Mouse (Mus musculus): ENCODE data around the gene Upk1b. TPM values are rescaled to one million over a fixed set of nuclear protein-coding genes. Genes with fewer than 3 reads are reported as not detected.
"Not testable (repeated sequence)": the region's sequence is repeated elsewhere in the genome, so short reads cannot be mapped to it uniquely, and the experiment has no call there.

The Upk1b gene
- total RNA-seq (2015): 1.0 and 1.3 TPM in 2 replicates
- 1.2 and 1.7 TPM in 2 replicates for total RNA-seq (2017)

DNA sequence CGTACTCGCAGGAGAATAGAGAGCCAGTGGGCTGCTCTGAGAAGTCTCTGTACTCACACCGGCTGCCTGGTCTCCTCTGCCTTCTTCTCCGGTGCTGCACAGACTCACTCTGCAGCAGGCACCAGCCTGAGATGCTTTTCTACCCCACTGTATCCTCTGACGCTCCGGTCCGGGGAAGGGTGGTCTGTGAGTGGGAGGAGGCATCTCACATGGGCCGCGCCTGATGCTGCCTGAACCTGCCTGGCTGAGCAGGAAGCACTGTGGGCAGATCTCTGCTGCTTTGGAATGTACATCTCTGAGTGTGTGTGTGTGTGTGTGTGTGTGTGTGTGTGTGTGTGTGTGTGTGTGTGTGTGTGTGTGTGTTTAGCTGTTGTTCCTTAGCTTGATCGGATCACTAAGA lies at the start of gene Upk1b:
Upk1b (minus strand) TSS at position 238 of the 400 bp plus-strand sequence.
- peak; percentile 30; the same call in 1 of the 2 replicates for ATAC-seq (ENCODE audit: poor library complexity, severe bottlenecking)

- no peak for ATAC-seq (ENCODE audit: poor library complexity, severe bottlenecking)
Measured at GRCm38 (mm10) chr16:38828649-38829048, 28.5 kb upstream of the Upk1b start, which contains the start of gene 4930435E12Rik. TSS of gene 4930435E12Rik (minus strand) at chr16:38828749.

DNA sequence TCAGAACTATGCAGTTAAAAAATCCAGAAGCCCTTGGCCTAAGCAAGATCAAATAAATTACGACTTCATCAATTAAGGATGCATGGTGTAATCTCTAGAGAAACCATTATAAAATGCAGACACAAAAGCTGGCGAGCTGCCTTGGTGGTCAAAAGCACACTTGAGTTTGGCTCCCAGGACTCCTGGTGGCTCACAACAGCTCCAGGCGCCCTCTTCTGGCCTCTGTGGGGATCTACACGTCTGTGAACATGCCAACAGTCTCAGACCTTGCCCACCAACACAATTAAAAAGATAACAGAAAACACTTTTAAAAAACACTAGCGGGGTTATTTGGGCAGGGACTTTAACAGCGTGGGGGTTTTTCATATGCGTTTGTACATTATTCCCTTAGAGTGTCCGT lies 12.4 kb upstream of the Upk1b start:
- ATAC-seq (ENCODE audit: poor library complexity, severe bottlenecking): peak; percentile 88

GRCm38 (mm10) chr16:38810196-38810595 lies 10.1 kb upstream of the Upk1b start:
- no peak for ATAC-seq (ENCODE audit: poor library complexity, severe bottlenecking)

- not testable (repeated sequence) for ATAC-seq (ENCODE audit: poor library complexity, severe bottlenecking)
Measured at GRCm38 (mm10) chr16:38807796-38808195, 7.7 kb upstream of the Upk1b start.

GRCm38 (mm10) chr16:38798957-38799450 lies 1.1 kb downstream of the Upk1b start:
- ATAC-seq (ENCODE audit: poor library complexity, severe bottlenecking): no peak

DNA sequence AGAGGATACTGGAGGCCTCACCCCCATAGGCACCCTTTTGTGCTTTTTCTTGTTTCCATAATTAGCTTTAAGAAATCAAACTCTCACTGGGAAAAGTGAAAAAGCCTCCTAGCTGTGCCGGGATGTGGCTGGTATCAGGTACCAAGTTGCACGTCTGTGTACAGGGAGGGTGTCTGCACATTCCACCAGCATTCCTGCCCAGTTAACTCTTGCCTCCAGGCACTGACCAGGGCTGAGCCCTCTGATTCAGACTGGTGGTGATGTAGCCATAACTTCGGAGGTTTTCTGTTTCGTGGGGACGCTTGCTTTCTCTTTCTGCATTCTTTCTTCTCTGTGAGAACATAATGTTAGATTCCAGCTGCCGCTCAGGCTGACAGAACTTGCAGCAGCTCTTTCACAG lies 7.0 kb downstream of the Upk1b start:
- no peak for ATAC-seq (ENCODE audit: poor library complexity, severe bottlenecking)

- ATAC-seq (ENCODE audit: poor library complexity, severe bottlenecking): no peak
Measured at GRCm38 (mm10) chr16:38789966-38790365, 10.2 kb downstream of the Upk1b start.

DNA sequence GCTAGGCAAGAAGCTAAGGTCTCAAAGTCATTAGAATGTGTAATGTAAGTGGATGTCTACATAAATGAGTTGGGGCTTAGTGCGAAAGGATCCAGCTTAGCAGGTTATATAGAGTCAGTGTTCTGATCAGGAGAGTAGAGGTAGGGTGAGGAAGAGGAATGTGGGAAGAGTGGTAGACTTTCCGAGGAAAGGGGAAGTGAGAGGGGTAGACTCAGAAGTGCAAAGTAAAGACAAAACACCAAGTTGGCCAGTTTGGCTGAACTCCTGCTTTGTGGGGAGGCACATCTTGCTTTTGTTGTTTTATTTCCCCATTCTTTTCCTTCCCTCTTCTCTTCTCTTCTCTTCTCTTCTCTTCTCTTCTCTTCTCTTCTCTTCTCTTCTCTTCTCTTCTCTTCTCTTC lies 11.1 kb downstream of the Upk1b start:
- peak; percentile 72 for ATAC-seq (ENCODE audit: poor library complexity, severe bottlenecking)

DNA sequence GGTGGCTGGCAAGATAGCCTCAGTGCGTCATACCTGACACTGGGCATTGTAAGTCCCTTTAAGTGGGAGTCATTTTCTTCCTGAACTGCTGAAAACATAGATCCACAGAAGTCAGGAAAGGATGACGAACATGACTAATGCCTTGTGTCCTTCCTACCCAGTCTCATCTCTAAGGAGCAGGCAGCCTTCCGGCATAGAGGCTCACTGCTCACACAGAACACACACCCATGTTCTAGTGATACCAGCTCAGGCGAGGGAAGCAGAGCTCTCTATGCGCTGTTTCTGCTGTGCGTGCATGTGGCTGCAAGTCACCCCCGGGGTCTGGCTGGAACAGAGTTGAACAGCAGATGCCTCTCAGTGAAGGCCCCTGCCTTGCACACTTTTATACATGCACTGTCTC lies 14.8 kb downstream of the Upk1b start:
- no peak for ATAC-seq (ENCODE audit: poor library complexity, severe bottlenecking)

DNA sequence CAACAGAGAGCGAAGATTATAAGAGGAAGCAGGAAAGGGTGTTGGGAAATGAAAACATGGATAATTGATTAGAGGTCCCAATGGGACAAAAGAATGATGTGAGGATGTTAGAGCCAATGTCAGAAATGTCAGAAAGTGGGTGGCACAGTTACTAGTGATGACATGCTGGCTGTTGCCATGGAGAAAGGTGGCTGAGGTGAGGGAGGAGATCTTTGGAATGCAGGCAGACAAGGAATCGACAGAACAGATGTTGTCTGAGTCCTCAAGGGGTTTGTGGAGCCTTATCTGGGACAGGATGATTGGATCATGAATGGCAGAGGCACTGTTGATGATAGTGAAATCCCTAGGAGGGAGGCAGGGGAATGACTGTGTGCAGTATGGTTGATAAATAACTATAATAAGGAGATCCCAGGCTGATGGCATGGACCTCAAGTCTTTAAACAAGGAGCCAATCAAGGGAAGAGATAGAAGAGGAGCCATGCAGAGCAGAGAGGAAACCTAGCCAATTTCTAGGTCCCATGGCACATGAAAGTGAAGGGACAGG lies 17.5 kb downstream of the Upk1b start:
- no peak for ATAC-seq (ENCODE audit: poor library complexity, severe bottlenecking)

DNA sequence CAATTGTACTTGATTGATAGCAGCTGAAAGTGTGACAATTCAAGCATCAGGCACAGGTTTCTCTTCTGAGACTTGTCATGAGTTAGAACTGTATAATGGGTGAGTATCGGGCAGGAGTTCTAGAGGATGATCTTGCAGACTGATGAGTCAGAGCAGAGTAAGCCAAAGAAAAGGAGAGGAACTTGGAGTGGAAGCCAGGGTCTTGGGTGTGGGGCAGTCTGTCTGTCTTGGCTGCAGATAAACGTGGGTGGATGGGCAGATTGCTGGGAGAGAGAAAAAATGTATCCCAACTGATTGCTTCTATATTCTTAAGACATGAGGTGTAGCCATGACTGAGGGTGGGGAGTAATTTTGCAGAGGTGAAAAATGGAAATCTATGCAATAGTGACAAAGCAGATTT lies 18.2 kb downstream of the Upk1b start:
- ATAC-seq (ENCODE audit: poor library complexity, severe bottlenecking): no peak

GRCm38 (mm10) chr16:38780960-38781572 lies 19.1 kb downstream of the Upk1b start:
- no peak for ATAC-seq (ENCODE audit: poor library complexity, severe bottlenecking)

DNA sequence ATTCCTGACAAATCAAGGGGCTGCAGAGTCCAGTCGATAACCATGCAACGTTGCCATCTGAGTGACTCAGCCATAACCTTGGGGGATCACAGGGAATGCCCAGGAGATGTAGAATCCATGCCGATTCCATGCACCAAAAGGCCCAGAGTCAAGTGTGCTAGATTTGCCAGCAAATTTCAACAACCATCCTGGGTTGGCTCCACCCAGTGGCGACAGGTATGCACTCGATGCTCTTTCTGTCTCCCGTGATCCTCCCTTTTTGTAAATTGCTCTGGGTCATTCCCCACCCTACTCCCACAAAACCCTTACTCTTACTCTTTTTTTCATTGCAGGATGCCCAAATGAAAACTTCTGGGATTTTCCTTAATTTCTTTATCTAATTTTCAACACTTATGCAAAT lies 23.8 kb downstream of the Upk1b start:
- no peak for ATAC-seq (ENCODE audit: poor library complexity, severe bottlenecking)

DNA sequence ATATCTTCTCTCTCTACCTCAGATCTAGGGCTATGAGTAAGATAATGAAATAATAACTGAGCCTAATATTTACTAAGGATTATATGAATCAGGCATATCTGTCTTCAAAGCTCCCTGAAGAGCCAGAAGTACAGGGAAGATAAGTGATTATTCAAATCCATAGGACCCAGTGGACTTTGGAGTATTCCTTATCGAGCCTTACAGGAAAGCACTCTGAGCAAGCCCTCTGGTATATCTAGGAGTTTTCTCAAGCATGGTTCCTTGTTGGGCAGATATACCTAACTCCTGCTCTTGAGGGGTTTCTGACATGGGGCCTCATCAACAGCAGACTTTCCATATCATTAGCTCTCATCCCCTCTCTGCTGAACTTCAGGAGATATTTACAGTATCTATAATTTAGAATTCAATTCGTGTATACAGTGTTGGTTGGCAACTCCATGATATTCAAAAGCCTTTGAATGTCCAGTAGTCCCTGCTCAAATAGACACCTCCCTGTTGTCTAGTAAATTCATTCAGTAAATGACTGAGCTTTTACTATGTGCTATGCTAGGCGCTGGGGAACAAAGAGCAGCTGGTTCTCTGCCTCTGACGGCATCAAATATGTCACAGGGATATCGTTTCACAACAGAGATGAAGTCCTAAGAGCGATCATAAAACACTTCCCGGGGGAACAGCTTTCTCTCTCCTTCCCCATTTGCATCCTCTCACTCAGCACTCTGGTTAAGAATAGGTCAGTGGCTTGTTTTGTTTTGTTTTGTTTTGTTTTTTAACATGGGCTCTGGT lies 25.0 kb downstream of the Upk1b start:
- no peak for ATAC-seq (ENCODE audit: poor library complexity, severe bottlenecking)

DNA sequence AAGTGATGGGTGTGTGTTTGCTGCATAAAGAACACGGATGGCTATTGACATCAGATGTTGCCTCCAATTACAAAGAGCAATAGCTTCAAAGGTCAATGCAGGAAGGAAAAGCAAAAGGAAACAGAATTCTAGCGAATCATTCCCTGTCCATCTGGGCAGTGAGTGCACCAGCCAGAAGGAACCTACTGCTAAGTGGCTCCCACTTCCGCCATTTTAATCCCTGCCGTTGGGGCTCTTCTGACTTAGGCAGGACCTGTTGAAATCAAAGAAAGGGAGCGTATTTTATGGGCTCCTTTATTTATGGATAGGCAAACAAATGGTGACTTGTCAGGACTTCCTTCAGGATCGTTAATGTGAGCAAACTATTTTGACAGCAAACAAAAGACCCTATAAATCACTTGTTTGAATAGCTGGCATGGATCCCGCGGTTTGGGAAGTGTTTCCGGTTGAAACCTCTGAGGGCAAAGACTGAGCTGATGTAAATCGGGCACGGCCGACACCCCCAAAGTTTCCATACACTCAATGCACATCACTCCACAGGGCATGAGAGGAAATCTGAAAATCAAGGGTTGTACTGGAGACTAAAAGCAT lies 27.1 kb downstream of the Upk1b start:
- no peak for ATAC-seq (ENCODE audit: poor library complexity, severe bottlenecking)

DNA sequence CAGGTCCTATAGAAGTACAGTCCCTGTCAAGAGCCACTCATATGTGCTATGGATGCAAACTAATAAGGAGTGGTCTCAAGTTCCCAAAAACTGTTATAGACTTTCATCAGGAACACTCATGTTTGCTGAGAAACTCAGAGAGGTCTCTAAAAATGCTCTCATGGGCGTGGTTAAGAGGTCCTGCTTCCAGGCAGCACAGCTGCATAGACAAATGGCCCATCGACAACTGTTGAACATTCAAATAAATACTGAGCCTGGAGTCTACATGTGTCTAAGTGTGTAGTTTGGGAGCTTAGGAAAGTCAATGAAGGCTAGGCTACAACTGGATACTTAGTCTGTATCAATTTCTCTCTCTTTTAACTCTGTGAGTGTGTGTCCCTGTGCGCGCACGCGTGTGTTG lies 29.0 kb downstream of the Upk1b start:
- no peak for ATAC-seq (ENCODE audit: poor library complexity, severe bottlenecking)

- ATAC-seq (ENCODE audit: poor library complexity, severe bottlenecking): peak; percentile 69
Measured at GRCm38 (mm10) chr16:38769529-38769928, 30.6 kb downstream of the Upk1b start.

DNA sequence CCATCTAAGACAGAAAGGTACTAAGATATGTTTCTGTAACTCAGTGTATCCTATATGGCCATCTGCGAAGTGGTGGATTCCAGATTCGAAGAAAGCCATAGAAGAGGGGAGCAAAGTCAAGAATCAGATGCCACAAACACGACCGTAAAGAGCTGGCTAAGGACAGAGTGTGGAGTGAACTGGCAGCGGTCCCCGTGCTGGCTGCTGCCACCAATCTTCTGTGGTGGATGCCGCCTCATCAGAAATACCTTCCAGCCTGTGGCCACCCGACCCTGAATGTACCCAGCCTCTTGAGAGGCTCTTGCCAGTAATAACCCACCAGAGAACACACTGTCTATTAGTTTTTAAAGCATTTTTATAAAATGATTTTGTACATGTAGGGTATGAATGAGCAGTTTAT lies 31.7 kb downstream of the Upk1b start:
- ATAC-seq (ENCODE audit: poor library complexity, severe bottlenecking): no peak

DNA sequence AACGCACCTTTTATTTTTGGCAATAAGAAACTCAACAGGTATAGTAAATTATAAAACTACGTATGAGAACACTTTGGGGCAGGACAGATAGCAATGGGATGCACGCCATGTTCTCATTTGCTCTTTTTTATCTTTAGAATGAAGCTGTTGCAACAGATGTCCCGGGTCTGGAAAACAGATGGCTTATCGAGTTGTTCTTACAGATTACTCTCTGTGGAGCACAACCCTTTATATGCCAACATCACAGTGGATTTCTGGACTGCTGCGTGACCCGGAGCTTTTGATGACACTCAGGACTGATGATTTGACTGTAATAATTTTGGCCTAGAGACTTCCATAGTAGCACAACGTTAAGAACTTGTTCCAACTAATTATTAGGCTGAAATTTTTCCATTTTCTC lies 32.4 kb downstream of the Upk1b start:
- ATAC-seq (ENCODE audit: poor library complexity, severe bottlenecking): no peak

DNA sequence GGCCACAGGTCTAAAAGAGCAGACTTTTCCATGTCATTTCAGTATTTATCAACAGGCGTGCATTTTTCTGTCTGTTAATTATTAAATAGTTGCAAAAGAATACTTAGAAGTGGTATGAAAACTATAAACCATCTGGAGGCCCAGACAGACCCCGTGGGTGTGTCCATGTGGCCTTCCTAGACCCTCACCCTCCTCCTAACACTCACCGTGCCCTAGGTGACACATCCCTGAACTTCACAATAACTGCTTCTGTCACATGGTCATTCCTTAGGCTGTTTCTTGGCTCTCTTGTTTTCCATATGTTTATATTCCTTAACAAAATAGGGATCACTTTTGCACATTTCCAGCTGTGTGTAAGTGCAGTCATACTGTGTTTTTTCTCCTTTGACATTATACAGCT lies 33.5 kb downstream of the Upk1b start:
- no peak for ATAC-seq (ENCODE audit: poor library complexity, severe bottlenecking)

DNA sequence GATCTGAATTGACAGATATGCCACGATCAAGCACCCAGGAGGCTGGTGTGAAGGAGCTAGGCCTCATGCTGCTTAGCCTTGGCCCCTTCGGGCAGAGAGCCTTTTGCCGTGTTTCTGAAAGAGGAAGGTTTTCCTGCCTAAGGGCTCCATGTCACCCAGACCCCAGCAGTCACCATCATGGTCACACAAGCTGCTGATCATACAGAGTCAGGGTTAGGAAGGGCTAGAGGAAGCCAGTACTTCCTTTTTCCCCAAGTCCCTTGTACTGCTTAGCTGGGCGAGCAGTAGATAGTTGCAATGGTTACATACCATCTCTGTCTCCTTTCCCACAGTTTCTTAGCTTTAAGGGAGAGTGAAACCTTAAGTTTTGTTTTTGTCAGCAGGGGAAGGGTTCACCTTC lies 36.6 kb downstream of the Upk1b start:
- peak; percentile 70 for ATAC-seq (ENCODE audit: poor library complexity, severe bottlenecking)

Measured in megakaryocyte, adult 5-6 weeks (primary cell).